Mouse (Mus musculus) kidney, adult 2 months (tissue): ENCODE data around the gene Cel.

Experiments used
- CTCF ChIP-seq: fragments of 200-500 bp; conservative IDR thresholded peaks from 2 replicates; pipeline ENCODE4 v1.5.1; 2011; ENCODE audit warnings: low read depth, mild to moderate bottlenecking, control low read depth, low read length, moderate library complexity, mixed read lengths; ENCODE audit not compliant: insufficient read depth, insufficient read length
- POLR2A ChIP-seq: fragments of 200-500 bp; IDR thresholded peaks from one replicate; pipeline ENCODE4 v1.6.1; 2011; ENCODE audit warnings: low read depth, low read length, control low read depth

GRCm38 (mm10) chr2:28521571-28522151, 41.5 kb downstream of the Cel start:
- TF ChIP-seq POLR2A (no peak), CTCF (no peak)
